Mouse (Mus musculus) cortical plate, adult 2 months (tissue): ENCODE results near the gene Stat5b.

Experiments used
- CTCF ChIP-seq: fragments of 200-500 bp; IDR thresholded peaks from 2 replicates; pipeline ENCODE4 v1.5.1; 2011; ENCODE audit warnings: mild to moderate bottlenecking, control low read depth, low read length; ENCODE audit not compliant: insufficient read depth; ENCODE audit errors: extremely low read depth
- POLR2A ChIP-seq: fragments of 200-500 bp; IDR thresholded peaks from 2 replicates; pipeline ENCODE4 v1.6.1; 2011; ENCODE audit warnings: mild to moderate bottlenecking, low read length, control low read depth; ENCODE audit not compliant: insufficient read depth; ENCODE audit errors: extremely low read depth

DNA sequence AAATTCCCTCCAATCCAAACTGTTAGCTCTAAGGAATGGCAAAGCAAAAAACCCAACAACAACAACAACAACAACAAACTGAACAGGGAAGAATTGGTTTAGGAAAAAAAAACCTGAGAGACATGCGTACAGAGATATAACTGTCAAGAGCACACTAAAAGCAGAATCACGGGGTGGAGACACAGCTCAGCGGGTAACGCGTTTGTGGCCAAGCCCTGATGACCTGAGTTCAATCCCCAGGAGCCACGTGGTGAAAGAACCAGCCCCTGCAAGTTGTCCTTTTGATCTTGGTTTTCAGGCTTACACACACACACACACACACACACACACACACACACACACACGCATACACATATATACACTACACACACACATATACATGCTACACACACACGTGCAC lies 31.5 kb downstream of the Stat5b start:
- TF ChIP-seq CTCF, result no peak
- no peak for TF ChIP-seq POLR2A
